Mouse (Mus musculus): Measurements from ENCODE around the gene Lrrc8b.

The Lrrc8b gene

GRCm38 (mm10) chr5:105460551-105460950, 45.0 kb downstream of the Lrrc8b start:
- Histone ChIP-seq H3K4me1 (replicated peaks; ENCODE audit: low read depth, low read length) (no peaks in the 10 kb centered on the region), H3K9me3 (ENCODE audit: low read length) (no peaks in the 10 kb centered on the region), H3K4me3 (replicated peaks; ENCODE audit: low read length) (no peak overlapping the region), H3K36me3 (ENCODE audit: insufficient read depth, low read length) (no peaks in the 10 kb centered on the region), H3K27me3 (ENCODE audit: insufficient read depth, low read length) (no peaks in the 10 kb centered on the region)
- TF ChIP-seq NANOG (IDR thresholded peaks at IDR 0.05; ENCODE audit: borderline replicate concordance, low read length), result no peak
- TF ChIP-seq POU5F1 (IDR thresholded peaks at IDR 0.05; ENCODE audit: borderline replicate concordance, low read length), result no peak
- TF ChIP-seq CTCF (conservative IDR thresholded peaks at IDR 0.05; ENCODE audit: low read length), result no peak

- no peaks in the 10 kb centered on the region for H3K9me3 ChIP-seq (ENCODE audit: low read length)
- no peaks in the 10 kb centered on the region for H3K36me3 ChIP-seq (ENCODE audit: insufficient read depth, low read length)
- H3K27me3 ChIP-seq (ENCODE audit: insufficient read depth, low read length), result no peaks in the 10 kb centered on the region
- TF ChIP-seq NANOG (IDR thresholded peaks at IDR 0.05; ENCODE audit: borderline replicate concordance, low read length) (no peak), CTCF (conservative IDR thresholded peaks at IDR 0.05; ENCODE audit: low read length) (no peak), POU5F1 (IDR thresholded peaks at IDR 0.05; ENCODE audit: borderline replicate concordance, low read length) (no peak)
- no peak overlapping the region for H3K4me3 ChIP-seq (replicated peaks; ENCODE audit: low read length)
- no peaks in the 10 kb centered on the region for H3K4me1 ChIP-seq (replicated peaks; ENCODE audit: low read depth, low read length)
Observed at GRCm38 (mm10) chr5:105461076-105461475, 45.5 kb downstream of the Lrrc8b start.

- Histone ChIP-seq H3K4me3 (replicated peaks; ENCODE audit: low read length) (no peak overlapping the region), H3K4me1 (replicated peaks; ENCODE audit: low read depth, low read length) (no peaks in the 10 kb centered on the region), H3K9me3 (ENCODE audit: low read length) (no peaks in the 10 kb centered on the region), H3K27me3 (ENCODE audit: insufficient read depth, low read length) (no peaks in the 10 kb centered on the region), H3K36me3 (ENCODE audit: insufficient read depth, low read length) (no peaks in the 10 kb centered on the region)
- no peak for TF ChIP-seq CTCF (conservative IDR thresholded peaks at IDR 0.05; ENCODE audit: low read length)
- no peak for TF ChIP-seq NANOG (IDR thresholded peaks at IDR 0.05; ENCODE audit: borderline replicate concordance, low read length)
- no peak for TF ChIP-seq POU5F1 (IDR thresholded peaks at IDR 0.05; ENCODE audit: borderline replicate concordance, low read length)
Observed at GRCm38 (mm10) chr5:105464671-105465070, 49.1 kb downstream of the Lrrc8b start.

GRCm38 (mm10) chr5:105465550-105465949, 50.0 kb downstream of the Lrrc8b start:
- Histone ChIP-seq H3K9me3 (ENCODE audit: low read length) (no peaks in the 10 kb centered on the region), H3K36me3 (ENCODE audit: insufficient read depth, low read length) (no peaks in the 10 kb centered on the region)
- TF ChIP-seq NANOG (IDR thresholded peaks at IDR 0.05; ENCODE audit: borderline replicate concordance, low read length) (no peak), POU5F1 (IDR thresholded peaks at IDR 0.05; ENCODE audit: borderline replicate concordance, low read length) (no peak), CTCF (conservative IDR thresholded peaks at IDR 0.05; ENCODE audit: low read length) (no peak)

GRCm38 (mm10) chr5:105466471-105466902, 50.9 kb downstream of the Lrrc8b start:
- Histone ChIP-seq H3K36me3 (ENCODE audit: insufficient read depth, low read length) (no peaks in the 10 kb centered on the region), H3K4me1 (replicated peaks; ENCODE audit: low read depth, low read length) (no peaks in the 10 kb centered on the region), H3K27me3 (ENCODE audit: insufficient read depth, low read length) (no peaks in the 10 kb centered on the region), H3K9me3 (ENCODE audit: low read length) (no peaks in the 10 kb centered on the region), H3K4me3 (replicated peaks; ENCODE audit: low read length) (no peak overlapping the region)
- TF ChIP-seq CTCF (conservative IDR thresholded peaks at IDR 0.05; ENCODE audit: low read length), result no peak
- TF ChIP-seq NANOG (IDR thresholded peaks at IDR 0.05; ENCODE audit: borderline replicate concordance, low read length), result no peak
- no peak for TF ChIP-seq POU5F1 (IDR thresholded peaks at IDR 0.05; ENCODE audit: borderline replicate concordance, low read length)

More at GRCm38 (mm10) chr5:105465550-105465949, 50.0 kb downstream of the Lrrc8b start:
- H3K4me3 ChIP-seq (replicated peaks; ENCODE audit: low read length), result no peak overlapping the region
- no peaks in the 10 kb centered on the region for H3K27me3 ChIP-seq (ENCODE audit: insufficient read depth, low read length)
- no peaks in the 10 kb centered on the region for H3K4me1 ChIP-seq (replicated peaks; ENCODE audit: low read depth, low read length)

- Histone ChIP-seq H3K4me1 (replicated peaks; ENCODE audit: low read depth, low read length) (no peaks in the 10 kb centered on the region), H3K36me3 (ENCODE audit: insufficient read depth, low read length) (no peaks in the 10 kb centered on the region), H3K27me3 (ENCODE audit: insufficient read depth, low read length) (no peaks in the 10 kb centered on the region), H3K4me3 (replicated peaks; ENCODE audit: low read length) (no peak overlapping the region), H3K9me3 (ENCODE audit: low read length) (no peaks in the 10 kb centered on the region)
- no peak for TF ChIP-seq POU5F1 (IDR thresholded peaks at IDR 0.05; ENCODE audit: borderline replicate concordance, low read length)
Observed at GRCm38 (mm10) chr5:105467271-105467670, 51.7 kb downstream of the Lrrc8b start.

- H3K27me3 ChIP-seq (ENCODE audit: insufficient read depth, low read length), result no peaks in the 10 kb centered on the region
- H3K9me3 ChIP-seq (ENCODE audit: low read length), result no peaks in the 10 kb centered on the region
- TF ChIP-seq NANOG (IDR thresholded peaks at IDR 0.05; ENCODE audit: borderline replicate concordance, low read length), result no peak
- H3K36me3 ChIP-seq (ENCODE audit: insufficient read depth, low read length), result no peaks in the 10 kb centered on the region
- H3K4me3 ChIP-seq (replicated peaks; ENCODE audit: low read length), result no peak overlapping the region
- H3K4me1 ChIP-seq (replicated peaks; ENCODE audit: low read depth, low read length), result no peaks in the 10 kb centered on the region
Observed at GRCm38 (mm10) chr5:105472983-105473705, 57.6 kb downstream of the Lrrc8b start.

GRCm38 (mm10) chr5:105477527-105477926, 62.0 kb downstream of the Lrrc8b start:
- no peak overlapping the region for H3K4me3 ChIP-seq (replicated peaks; ENCODE audit: low read length)

GRCm38 (mm10) chr5:105479673-105480072, 64.1 kb downstream of the Lrrc8b start:
- peaks cover 30% of the 10 kb centered on the region for H3K27me3 ChIP-seq (ENCODE audit: insufficient read depth, low read length)
- peaks cover 8% of the 10 kb centered on the region; the same call in 1 of the 2 replicates for H3K4me1 ChIP-seq (replicated peaks; ENCODE audit: low read depth, low read length)
- peak overlapping the region; percentile 65 for H3K4me3 ChIP-seq (replicated peaks; ENCODE audit: low read length)
- no peak for TF ChIP-seq POU5F1 (IDR thresholded peaks at IDR 0.05; ENCODE audit: borderline replicate concordance, low read length)
- no peak for TF ChIP-seq NANOG (IDR thresholded peaks at IDR 0.05; ENCODE audit: borderline replicate concordance, low read length)
- TF ChIP-seq CTCF (conservative IDR thresholded peaks at IDR 0.05; ENCODE audit: low read length), result no peak
- H3K9me3 ChIP-seq (ENCODE audit: low read length), result no peaks in the 10 kb centered on the region
- no peaks in the 10 kb centered on the region for H3K36me3 ChIP-seq (ENCODE audit: insufficient read depth, low read length)

More at GRCm38 (mm10) chr5:105477527-105477926, 62.0 kb downstream of the Lrrc8b start:
- TF ChIP-seq POU5F1 (IDR thresholded peaks at IDR 0.05; ENCODE audit: borderline replicate concordance, low read length) (no peak), NANOG (IDR thresholded peaks at IDR 0.05; ENCODE audit: borderline replicate concordance, low read length) (no peak), CTCF (conservative IDR thresholded peaks at IDR 0.05; ENCODE audit: low read length) (no peak)
- H3K36me3 ChIP-seq (ENCODE audit: insufficient read depth, low read length), result no peaks in the 10 kb centered on the region
- peaks cover 8% of the 10 kb centered on the region; the same call in 1 of the 2 replicates for H3K4me1 ChIP-seq (replicated peaks; ENCODE audit: low read depth, low read length)
- H3K9me3 ChIP-seq (ENCODE audit: low read length), result no peaks in the 10 kb centered on the region
- H3K27me3 ChIP-seq (ENCODE audit: insufficient read depth, low read length), result peaks cover 29% of the 10 kb centered on the region

All from E14TG2a.4 (cell line).